8 mouse cellular contexts compared by ENCODE assay signal in genomic region chr15:9094366-9094750, GRCm38 (mm10). TPM values are rescaled to one million over a fixed set of nuclear protein-coding genes. Genes with fewer than 3 reads are reported as not detected.
DNase-seq lines count a peak whose midpoint lies in the region; ATAC-seq and TF ChIP-seq lines count a peak whose summit lies in the region.

No protein-coding gene starts in this region.

- peak; percentile 90 for DNase-seq in ZHBTc4 (ENCODE audit: low read depth, low spot score)
- DNase-seq in cerebellum, postnatal 10 days: peak; percentile 71 to 75
- peak; percentile 50 to 67 for DNase-seq in frontal cortex, postnatal 36 days (ENCODE audit: low spot score in 2 of 2)
- peak; percentile 50 to 56 for DNase-seq in layer of hippocampus, postnatal 36 days
- DNase-seq in lung, postnatal 0 days (ENCODE audit: low spot score): peak; percentile 82
- peak; percentile 70 for DNase-seq in right cerebral cortex, postnatal 10 days (ENCODE audit: low spot score in 2 of 2)
- DNase-seq in thymus, postnatal 4 days: no peak
- no peak for DNase-seq in B cell, adult 2 months

- H3K9ac ChIP-seq in lung, postnatal 0 days (replicated peaks; ENCODE audit: low read depth): no peak overlapping the region

- 0 out of 2 replicates have a peak, but pooled peaks cover 7% of the 10 kb centered on the region for H3K4me1 ChIP-seq in lung, postnatal 0 days (ENCODE audit: insufficient read depth, low read depth, low read length)

- peak; percentile 91 for ATAC-seq in lung, postnatal 0 days

- H3K36me3 ChIP-seq in lung, postnatal 0 days (ENCODE audit: insufficient read depth, low read length): no peaks in the 10 kb centered on the region

- no peak for TF ChIP-seq CTCF in lung, postnatal 0 days (IDR thresholded peaks at IDR 0.05)

- no peak overlapping the region for H3K27ac ChIP-seq in lung, postnatal 0 days (ENCODE audit: low read length)

- H3K9me3 ChIP-seq in lung, postnatal 0 days (ENCODE audit: low read length): no peaks in the 10 kb centered on the region

- WGBS in lung, postnatal 0 days: 8% methylated on average over 13 of the region's 13 CpGs

- peak overlapping the region; percentile 35 for H3K4me2 ChIP-seq in lung, postnatal 0 days (replicated peaks; ENCODE audit: low read depth, low read length)

- H3K27me3 ChIP-seq in lung, postnatal 0 days (replicated peaks; ENCODE audit: insufficient read depth, low read length): no peaks in the 10 kb centered on the region

- no peak overlapping the region for H3K4me3 ChIP-seq in lung, postnatal 0 days (ENCODE audit: low read depth, low read length)

- 0 out of 2 replicates have a peak, but pooled peaks have one; percentile 9 for TF ChIP-seq EP300 in lung, postnatal 0 days (IDR thresholded peaks at IDR 0.05)

RNA-seq across cellular contexts. Expression of gene Nadk2, which starts 23.3 kb away (rescaled TPM):
- 10 to 100 TPM; 68.6 to 70.3 TPM for total RNA-seq in layer of hippocampus, postnatal 36 days (2021)
- polyA plus RNA-seq in lung, postnatal 0 days (2015; fragmentation: Nextera tagmentation; extraction: Ambion mirVana): 20.0 and 21.9 TPM in 2 replicates

RNA-seq across cellular contexts. Expression of gene Lmbrd2, which starts 46.0 kb away (rescaled TPM):
- 10 to 100 TPM; 56.8 to 62.8 TPM for total RNA-seq in layer of hippocampus, postnatal 36 days (2021)
- 2.1 and 2.4 TPM in 2 replicates for polyA plus RNA-seq in lung, postnatal 0 days (2015; fragmentation: Nextera tagmentation; extraction: Ambion mirVana)

Comparison
In these comparisons a context has a peak if more than half of its experiments do, and no peak if none do; other contexts are left out.
1. DNase-seq: peak in ZHBTc4 (single experiment), cerebellum, postnatal 10 days (2 of 2), frontal cortex, postnatal 36 days (2 of 2), layer of hippocampus, postnatal 36 days (2 of 2), lung, postnatal 0 days (single experiment) and right cerebral cortex, postnatal 10 days (2 of 2); none in thymus, postnatal 4 days (single experiment) and B cell, adult 2 months (0 of 2).